Mouse (Mus musculus) midbrain, embryonic 12.5 days (tissue): Measurements from ENCODE around the gene Efna3. TPM values are rescaled to one million over a fixed set of nuclear protein-coding genes. Genes with fewer than 3 reads are reported as not detected.

Source experiments
- ATAC-seq: fragments of 200-750 bp; cut with Nextera tagmentation; 2 replicates; pipeline ENCODE4 v1.8.0; 2017; ENCODE audit warnings: low read depth, moderate TSS enrichment, moderate library complexity; ENCODE audit not compliant: low FRiP score
- H3K27ac ChIP-seq: fragments of 300-500 bp; sonication (generic); replicated peaks from 2 replicates; pipeline ENCODE4 v1.5.1; 2016; ENCODE audit warnings: mild to moderate bottlenecking
- H3K27me3 ChIP-seq: fragments of 300-500 bp; sonication (generic); 2 replicates; pipeline ENCODE4 v1.6.1; 2016; ENCODE audit warnings: mild to moderate bottlenecking
- H3K36me3 ChIP-seq: fragments of 300-500 bp; sonication (generic); 2 replicates; pipeline ENCODE4 v1.6.1; 2016
- H3K4me1 ChIP-seq: fragments of 300-500 bp; sonication (generic); 2 replicates; pipeline ENCODE4 v1.6.1; 2016
- H3K4me2 ChIP-seq: fragments of 300-500 bp; sonication (generic); replicated peaks from 2 replicates; pipeline ENCODE4 v1.6.1; 2016; ENCODE audit warnings: mild to moderate bottlenecking, moderate library complexity
- H3K4me3 ChIP-seq: fragments of 300-500 bp; sonication (generic); 2 replicates; pipeline ENCODE4 v1.5.1; 2016; ENCODE audit warnings: mild to moderate bottlenecking
- H3K9ac ChIP-seq: fragments of 300-500 bp; sonication (generic); replicated peaks from 2 replicates; pipeline ENCODE4 v1.6.1; 2016; ENCODE audit warnings: mild to moderate bottlenecking, moderate library complexity
- H3K9me3 ChIP-seq: fragments of 300-500 bp; sonication (generic); 2 replicates; pipeline ENCODE4 v1.6.1; 2016; ENCODE audit warnings: mild to moderate bottlenecking
- WGBS: fragments of 180-500 bp; shearing (Covaris S2); methylation state at CpG from one replicate; pipeline ENCODE4 v1.1.7; 2016; 5-methylcytosine and 5-hydroxymethylcytosine counted together
- polyA plus RNA-seq: library from polyadenylated mRNA; unstranded; fragments of >200 nt; fragmentation: Nextera tagmentation; extraction: Ambion mirVana; gene quantifications from 2 replicates; pipeline ENCODE4 v1.2.1, GENCODE M21; 2016

Gene Efna3
- polyA plus RNA-seq, 1 experiment from 2014 or later: 11.1 TPM

- peak overlapping the region; percentile 74 for H3K4me2 ChIP-seq
- peak; percentile 69 for ATAC-seq
- no peak overlapping the region for H3K27ac ChIP-seq
- peaks cover 38% of the 10 kb centered on the region for H3K4me1 ChIP-seq
- H3K36me3 ChIP-seq: no peaks in the 10 kb centered on the region
- peak overlapping the region; percentile 45 for H3K4me3 ChIP-seq
- WGBS: 3% methylated on average over 35 of the region's 35 CpGs
- H3K9me3 ChIP-seq: no peaks in the 10 kb centered on the region
- H3K9ac ChIP-seq: peak overlapping the region; percentile 46
- peaks cover 70% of the 10 kb centered on the region for H3K27me3 ChIP-seq
Measured at GRCm38 (mm10) chr3:89279153-89279890, 43.4 kb downstream of the Efna3 start.

- Histone ChIP-seq H3K9ac (peak overlapping the region; percentile 46; the same call in 1 of the 2 replicates), H3K27ac (no peak overlapping the region), H3K9me3 (no peaks in the 10 kb centered on the region)
Measured at GRCm38 (mm10) chr3:89278643-89279042, 44.1 kb downstream of the Efna3 start.

GRCm38 (mm10) chr3:89278107-89278506 is 44.7 kb downstream of the Efna3 start:
- no peaks in the 10 kb centered on the region for H3K36me3 ChIP-seq
- 0 out of 2 replicates have a peak overlapping the region, but pooled peaks have one; percentile 4 for H3K4me3 ChIP-seq
- H3K27me3 ChIP-seq: peaks cover 69% of the 10 kb centered on the region
- H3K4me2 ChIP-seq: no peak overlapping the region
- no peaks in the 10 kb centered on the region for H3K9me3 ChIP-seq
- H3K4me1 ChIP-seq: peaks cover 38% of the 10 kb centered on the region
- ATAC-seq: no peak
- WGBS: 86% methylated on average over 7 of the region's 7 CpGs
- H3K9ac ChIP-seq: no peak overlapping the region
- no peak overlapping the region for H3K27ac ChIP-seq

More at GRCm38 (mm10) chr3:89278643-89279042, 44.1 kb downstream of the Efna3 start:
- Histone ChIP-seq H3K4me1 (peaks cover 38% of the 10 kb centered on the region), H3K4me3 (0 out of 2 replicates have a peak overlapping the region, but pooled peaks have one; percentile 4), H3K36me3 (no peaks in the 10 kb centered on the region), H3K27me3 (peaks cover 70% of the 10 kb centered on the region), H3K4me2 (peak overlapping the region; percentile 74)
- WGBS: 34% methylated on average over 8 of the region's 8 CpGs
- ATAC-seq: no peak

GRCm38 (mm10) chr3:89277281-89278021 is 45.3 kb downstream of the Efna3 start:
- Histone ChIP-seq H3K27ac (no peak overlapping the region), H3K4me3 (no peak overlapping the region), H3K4me2 (no peak overlapping the region), H3K27me3 (peaks cover 68% of the 10 kb centered on the region), H3K9ac (no peak overlapping the region), H3K9me3 (no peaks in the 10 kb centered on the region), H3K36me3 (no peaks in the 10 kb centered on the region), H3K4me1 (peaks cover 37% of the 10 kb centered on the region)
- 57% methylated on average over 14 of the region's 14 CpGs for WGBS
- ATAC-seq: no peak

- Histone ChIP-seq H3K27ac (no peak overlapping the region), H3K9ac (no peak overlapping the region), H3K27me3 (peaks cover 62% of the 10 kb centered on the region)
Measured at GRCm38 (mm10) chr3:89276061-89276460, 46.7 kb downstream of the Efna3 start.

GRCm38 (mm10) chr3:89271760-89272159 is 51.0 kb downstream of the Efna3 start:
- no peaks in the 10 kb centered on the region for H3K9me3 ChIP-seq
- 65% methylated on average over 6 of the region's 6 CpGs for WGBS
- H3K27me3 ChIP-seq: peaks cover 33% of the 10 kb centered on the region; the same call in 1 of the 2 replicates
- H3K36me3 ChIP-seq: no peaks in the 10 kb centered on the region
- H3K4me2 ChIP-seq: no peak overlapping the region
- no peak for ATAC-seq
- H3K9ac ChIP-seq: no peak overlapping the region
- H3K4me3 ChIP-seq: no peak overlapping the region
- no peak overlapping the region for H3K27ac ChIP-seq
- H3K4me1 ChIP-seq: peaks cover 29% of the 10 kb centered on the region

More at GRCm38 (mm10) chr3:89276061-89276460, 46.7 kb downstream of the Efna3 start:
- Histone ChIP-seq H3K4me3 (no peak overlapping the region), H3K9me3 (no peaks in the 10 kb centered on the region), H3K36me3 (no peaks in the 10 kb centered on the region), H3K4me1 (peaks cover 25% of the 10 kb centered on the region), H3K4me2 (no peak overlapping the region)
- 90% methylated on average over 13 of the region's 13 CpGs for WGBS
- ATAC-seq: no peak

GRCm38 (mm10) chr3:89270891-89271290 is 51.9 kb downstream of the Efna3 start:
- Histone ChIP-seq H3K4me2 (peak overlapping the region; percentile 85), H3K36me3 (no peaks in the 10 kb centered on the region), H3K9me3 (no peaks in the 10 kb centered on the region), H3K4me3 (peak overlapping the region; percentile 56; the same call in 1 of the 2 replicates), H3K9ac (peak overlapping the region; percentile 81; the same call in 1 of the 2 replicates), H3K4me1 (peaks cover 33% of the 10 kb centered on the region), H3K27ac (no peak overlapping the region), H3K27me3 (peaks cover 33% of the 10 kb centered on the region; the same call in 1 of the 2 replicates)
- 73% methylated on average over 6 of the region's 6 CpGs for WGBS
- no peak for ATAC-seq

GRCm38 (mm10) chr3:89270051-89270755 is 52.6 kb downstream of the Efna3 start, which contains the start of gene Slc50a1:
TSS of gene Slc50a1 (minus strand) at chr3:89270570.
- H3K27ac ChIP-seq: peak within 1 kb of the TSS; percentile 66
- peaks cover 29% of the 10 kb centered on the region; the same call in 1 of the 2 replicates for H3K27me3 ChIP-seq
- H3K9me3 ChIP-seq: no peaks in the 10 kb centered on the region
- ATAC-seq: peak; percentile 35; the same call in 1 of the 2 replicates
- peaks cover 33% of the 10 kb centered on the region for H3K4me1 ChIP-seq
- H3K9ac ChIP-seq: peak within 1 kb of the TSS; percentile 81
- peak within 1 kb of the TSS; percentile 85 for H3K4me2 ChIP-seq
- no peaks in the 10 kb centered on the region for H3K36me3 ChIP-seq
- peak within 1 kb of the TSS; percentile 56 for H3K4me3 ChIP-seq
- WGBS: 4% methylated on average over 39 of the region's 39 CpGs

- 0 out of 2 replicates have a peak overlapping the region, but pooled peaks have one; percentile 85 for H3K4me2 ChIP-seq
- no peaks in the 10 kb centered on the region for H3K36me3 ChIP-seq
- no peak overlapping the region for H3K4me3 ChIP-seq
- H3K9me3 ChIP-seq: no peaks in the 10 kb centered on the region
- ATAC-seq: no peak
- peaks cover 33% of the 10 kb centered on the region for H3K4me1 ChIP-seq
- H3K27ac ChIP-seq: no peak overlapping the region
- 50% methylated on average over 8 of the region's 8 CpGs for WGBS
- no peak overlapping the region for H3K9ac ChIP-seq
- peaks cover 26% of the 10 kb centered on the region; the same call in 1 of the 2 replicates for H3K27me3 ChIP-seq
Measured at GRCm38 (mm10) chr3:89268916-89269315, 53.8 kb downstream of the Efna3 start.

- Histone ChIP-seq H3K36me3 (no peaks in the 10 kb centered on the region), H3K4me2 (peak overlapping the region; percentile 98), H3K9me3 (no peaks in the 10 kb centered on the region), H3K27ac (peak overlapping the region; percentile 52; the same call in 1 of the 2 replicates), H3K4me3 (peak overlapping the region; percentile 70), H3K9ac (peak overlapping the region; percentile 88), H3K27me3 (peaks cover 15% of the 10 kb centered on the region; the same call in 1 of the 2 replicates), H3K4me1 (peaks cover 33% of the 10 kb centered on the region)
- ATAC-seq: peak; percentile 87
- WGBS: under 1% methylated on average over 20 of the region's 20 CpGs
Measured at GRCm38 (mm10) chr3:89266439-89266893, 56.3 kb downstream of the Efna3 start.
